Mouse (Mus musculus) left cerebral cortex, adult 18-20 months (tissue): ENCODE data around the gene Ptpn6. TPM values are rescaled to one million over a fixed set of nuclear protein-coding genes. Genes with fewer than 3 reads are reported as not detected.
"Not testable (repeated sequence)": the region's sequence is repeated elsewhere in the genome, so short reads cannot be mapped to it uniquely, and the experiment has no call there.

ENCODE experiments used
- DNase-seq, 2 experiments: peaks; one replicate each; pipeline ENCODE4 v3.0.0; 2021 to 2022; ENCODE audit warnings: low spot score in 2 of 2, mixed read lengths in 1 of 2
- total RNA-seq, 2 experiments: library from RNA; stranded (reverse); gene quantifications; 2 replicates each; pipeline ENCODE4 v1.2.3; 2021

Ptpn6 gene
- total RNA-seq, 2 experiments from 2014 or later, result 2.5 to 5.1 TPM

DNA sequence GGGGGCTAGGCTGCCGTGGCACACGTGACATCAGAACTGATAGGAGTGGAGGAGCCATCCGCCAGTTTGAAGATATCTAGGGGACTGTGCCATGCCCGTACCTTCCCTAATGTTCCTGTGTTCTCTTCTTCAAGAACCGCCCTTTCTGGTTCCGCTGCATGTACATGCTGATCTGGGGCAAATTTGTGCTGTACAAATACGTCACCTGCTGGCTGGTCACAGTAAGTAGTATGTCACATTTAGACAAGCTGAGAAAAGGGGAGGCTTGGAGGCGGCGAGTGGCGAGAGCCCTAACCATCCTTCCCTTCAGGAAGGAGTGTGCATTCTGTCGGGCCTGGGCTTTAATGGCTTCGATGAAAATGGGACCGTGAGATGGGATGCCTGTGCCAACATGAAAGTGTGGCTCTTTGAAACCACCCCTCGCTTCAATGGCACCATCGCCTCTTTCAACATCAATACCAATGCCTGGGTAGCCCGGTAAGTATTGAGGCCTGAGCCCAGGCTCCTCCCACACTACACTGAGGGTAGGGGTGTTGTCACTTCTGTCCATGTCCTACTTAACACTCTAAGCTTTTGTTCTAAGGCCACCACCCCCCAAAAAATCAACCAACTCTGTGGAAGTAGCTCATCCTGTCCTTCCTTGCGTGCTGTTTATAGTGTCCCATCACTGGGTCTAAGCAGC, 36.3 kb downstream of the Ptpn6 start:
- no peak for DNase-seq

DNA sequence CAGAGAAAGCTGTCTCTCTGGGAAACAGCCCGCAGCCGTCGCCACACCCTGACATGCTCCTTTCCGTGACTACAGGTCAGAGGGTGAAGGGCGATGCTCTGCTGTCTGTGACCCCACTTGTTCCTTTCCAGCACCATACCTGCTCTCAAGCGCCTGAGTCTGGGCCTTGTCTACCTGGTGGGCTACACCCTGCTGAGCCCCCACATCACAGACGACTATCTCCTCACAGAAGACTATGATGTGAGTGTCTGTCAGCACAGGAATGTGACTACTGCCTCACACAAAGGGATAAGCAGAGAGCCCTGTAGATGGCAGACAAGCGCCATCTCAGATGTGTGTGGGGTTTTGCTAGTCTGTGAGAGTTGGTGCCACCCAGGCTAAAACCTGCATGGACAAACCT, 37.2 kb downstream of the Ptpn6 start:
- DNase-seq, result no peak

DNA sequence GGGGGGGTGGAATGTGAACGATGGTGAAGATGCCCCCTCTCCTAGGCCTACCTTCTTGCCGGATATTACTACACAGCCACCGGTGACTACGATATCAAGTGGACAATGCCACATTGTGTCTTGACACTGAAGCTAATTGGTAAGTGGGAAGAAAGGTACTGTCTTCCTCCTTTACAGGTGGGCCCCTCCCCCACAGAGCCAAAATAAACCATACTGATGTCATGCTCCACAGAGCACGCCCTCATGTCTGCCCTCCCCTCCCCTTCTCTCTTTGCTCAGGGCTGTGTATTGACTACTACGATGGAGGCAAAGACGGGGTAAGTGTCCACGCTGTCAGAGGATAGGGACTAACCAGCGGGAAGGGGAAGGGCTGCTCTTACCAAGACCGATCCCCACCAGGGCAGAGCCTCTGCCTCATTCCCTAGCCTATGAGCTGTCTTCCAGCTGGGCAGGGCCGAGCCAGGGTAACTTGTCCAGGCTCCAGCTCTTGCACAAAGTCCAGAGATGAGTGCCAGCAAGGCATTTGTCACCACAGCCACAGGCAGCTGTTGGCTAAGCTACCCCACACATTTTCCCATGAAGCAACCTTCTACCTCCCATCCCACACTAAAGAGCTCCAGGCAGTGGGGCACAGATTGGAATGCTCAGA, 38.4 kb downstream of the Ptpn6 start:
- DNase-seq, result peak; percentile 54 to 70

- DNase-seq, result no peak
Observed at GRCm38 (mm10) chr6:124699366-124699765, 39.1 kb downstream of the Ptpn6 start.

- no peak for DNase-seq
Observed at GRCm38 (mm10) chr6:124698751-124699150, 39.8 kb downstream of the Ptpn6 start.

DNA sequence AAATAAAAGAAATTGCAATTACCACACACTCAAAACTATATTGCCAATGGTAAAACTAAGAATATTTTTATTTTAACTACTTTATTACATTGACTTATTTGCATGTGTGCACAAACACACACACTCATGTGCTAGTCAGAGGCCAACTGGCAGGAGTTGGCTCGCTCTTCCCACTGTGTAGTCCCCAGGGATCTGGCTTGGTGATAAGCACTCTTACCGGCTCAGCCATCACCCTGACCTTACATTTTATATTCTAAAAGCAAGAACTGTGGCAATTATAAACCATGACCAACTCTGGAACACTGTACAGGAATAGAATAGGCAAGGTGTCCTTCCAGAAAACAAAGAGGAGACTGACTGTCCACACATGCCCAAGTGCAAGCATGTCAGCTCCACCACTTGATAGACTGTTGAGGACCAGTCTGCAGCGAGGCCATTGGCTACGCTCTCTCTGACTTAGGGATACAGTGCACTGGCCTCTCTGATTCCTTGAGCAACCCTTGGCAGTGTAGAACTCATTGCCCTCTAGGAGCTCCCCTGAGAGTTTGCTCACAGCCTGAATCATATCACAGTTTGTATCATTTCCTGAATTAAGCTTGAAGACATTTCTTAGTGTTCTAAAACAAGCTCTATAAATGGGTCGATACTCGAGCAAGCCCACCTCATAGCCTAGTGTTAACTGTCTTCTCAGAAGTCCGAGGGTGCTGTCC, 41.9 kb downstream of the Ptpn6 start:
- no peak for DNase-seq

- peak; percentile 22 to 37 for DNase-seq
Observed at GRCm38 (mm10) chr6:124694166-124694955, 44.2 kb downstream of the Ptpn6 start.

DNA sequence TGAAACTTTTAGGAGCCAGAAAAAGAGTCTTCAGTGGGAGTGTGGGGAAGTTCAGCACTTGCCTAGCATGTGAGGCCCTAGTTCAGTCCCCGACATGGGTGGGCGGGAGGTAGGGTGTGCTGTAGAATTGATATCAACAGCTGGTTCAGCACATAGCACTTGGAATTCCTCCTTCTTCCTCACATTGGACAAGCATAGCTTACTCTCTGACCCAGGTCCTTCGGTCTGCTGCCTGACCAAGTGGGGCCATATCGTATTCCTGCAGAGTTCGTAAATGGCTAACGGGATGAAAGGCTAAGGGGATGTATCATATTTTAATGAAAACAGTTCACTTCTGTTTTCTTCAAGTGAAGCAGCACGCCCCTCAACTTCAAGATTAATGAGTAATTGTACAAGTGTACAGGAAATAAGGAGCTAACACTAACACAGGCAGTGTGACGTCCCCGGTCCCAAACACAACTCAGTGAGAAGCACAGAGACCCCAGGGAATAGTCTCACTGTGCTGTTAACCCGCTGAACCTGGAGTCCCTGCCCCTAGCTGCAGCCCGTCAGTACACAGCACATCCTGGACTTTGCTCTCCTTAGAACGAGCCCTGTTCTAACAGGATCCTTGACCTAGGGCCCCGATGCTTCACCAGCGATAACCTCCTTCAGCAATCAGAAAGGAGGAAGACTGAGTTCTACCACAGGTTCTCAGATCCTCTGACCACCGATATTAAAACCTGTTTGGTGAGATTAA, 45.1 kb downstream of the Ptpn6 start:
- DNase-seq, result no peak

GRCm38 (mm10) chr6:124690517-124690916, 48.0 kb downstream of the Ptpn6 start:
- DNase-seq, result no peak

- no peak for DNase-seq
Observed at GRCm38 (mm10) chr6:124689011-124689410, 49.5 kb downstream of the Ptpn6 start.

DNA sequence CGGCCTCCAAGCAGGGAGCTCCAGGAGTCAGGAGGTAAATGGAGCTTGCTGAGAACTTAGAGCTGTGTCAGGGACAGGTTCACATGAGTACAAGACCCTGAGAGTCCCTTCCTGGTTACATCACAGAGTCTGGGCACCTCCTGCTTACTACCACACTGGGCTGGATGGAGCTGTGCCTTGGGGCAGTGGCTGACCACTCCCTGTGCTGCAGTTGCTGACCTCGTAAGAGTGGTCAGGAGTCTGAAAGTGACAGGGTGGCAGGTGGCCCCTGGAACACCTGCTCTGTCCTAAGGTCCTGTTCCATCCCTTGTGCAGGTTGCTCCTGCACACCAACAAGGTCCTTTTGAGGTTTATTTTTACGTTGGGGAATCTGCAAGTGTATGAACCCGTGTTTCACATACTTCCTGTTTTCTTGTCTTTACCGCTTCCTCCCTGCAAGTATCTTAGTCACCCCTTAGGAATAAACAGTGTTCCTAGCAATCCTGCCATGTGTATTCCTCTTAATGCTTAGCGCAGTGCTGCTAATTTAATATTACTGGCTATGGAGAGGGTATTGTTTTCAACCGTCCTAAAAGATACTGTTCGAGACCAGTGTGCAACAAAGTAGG, 50.3 kb downstream of the Ptpn6 start:
- no peak for DNase-seq

DNA sequence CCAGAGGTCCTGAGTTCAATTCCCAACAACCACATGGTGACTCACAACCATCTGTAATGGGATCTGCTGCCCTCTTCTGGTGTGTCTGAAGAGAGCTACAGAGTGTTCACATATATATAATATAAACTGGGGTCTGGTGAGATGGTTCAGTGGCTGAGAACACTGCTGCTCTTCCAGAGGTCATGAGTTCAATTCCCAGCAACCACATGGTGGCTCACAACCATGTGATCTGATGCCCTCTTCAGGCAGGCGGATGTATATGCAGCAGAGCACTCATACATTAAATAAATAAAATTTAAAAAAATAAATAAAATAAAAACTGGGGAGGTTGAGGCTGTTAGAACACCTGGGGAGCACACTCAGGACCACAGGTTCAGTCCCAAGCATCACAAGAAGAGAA, 51.9 kb downstream of the Ptpn6 start:
- DNase-seq, result not testable (repeated sequence)

GRCm38 (mm10) chr6:124685606-124686386, 52.7 kb downstream of the Ptpn6 start:
- DNase-seq, result no peak

DNA sequence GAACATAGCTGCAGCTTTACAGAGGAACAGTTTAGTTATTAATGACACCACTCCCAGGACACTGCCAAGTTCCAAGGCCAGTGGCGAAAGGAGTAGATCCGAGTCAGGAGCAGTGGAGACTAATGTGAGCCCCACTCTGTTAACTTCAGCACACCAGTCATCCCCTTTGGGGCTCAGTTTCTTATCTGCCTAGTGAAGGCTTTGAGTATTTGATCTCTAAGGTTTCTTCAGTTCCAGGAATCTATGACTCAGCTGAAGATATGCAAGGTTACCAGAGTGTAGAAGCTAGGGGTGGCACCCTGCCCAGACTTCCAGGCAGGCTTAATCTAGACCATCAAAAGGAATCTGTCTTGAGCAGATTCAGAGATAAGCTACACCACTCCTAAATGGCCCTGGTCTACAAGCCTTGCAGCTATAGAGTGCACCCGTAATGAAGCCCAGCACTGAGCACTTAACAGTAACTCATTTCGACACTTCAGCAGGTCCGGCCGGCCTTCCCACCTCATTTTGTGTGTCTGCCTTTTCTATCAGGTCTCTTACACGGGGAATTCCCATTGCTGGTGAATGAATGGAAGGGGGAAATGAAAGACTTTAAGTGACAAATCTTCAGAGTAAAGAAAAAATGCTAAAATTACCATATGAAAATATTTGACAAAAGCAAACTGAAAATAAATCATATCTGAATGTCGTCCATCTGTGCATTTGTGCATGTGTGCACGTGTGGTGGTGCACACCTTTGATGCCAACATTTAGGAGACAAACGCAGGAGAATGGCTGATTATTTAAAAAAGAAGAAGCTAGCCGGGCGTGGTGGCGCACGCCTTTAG, 54.7 kb downstream of the Ptpn6 start:
- DNase-seq, result peak; percentile 42 to 48

DNA sequence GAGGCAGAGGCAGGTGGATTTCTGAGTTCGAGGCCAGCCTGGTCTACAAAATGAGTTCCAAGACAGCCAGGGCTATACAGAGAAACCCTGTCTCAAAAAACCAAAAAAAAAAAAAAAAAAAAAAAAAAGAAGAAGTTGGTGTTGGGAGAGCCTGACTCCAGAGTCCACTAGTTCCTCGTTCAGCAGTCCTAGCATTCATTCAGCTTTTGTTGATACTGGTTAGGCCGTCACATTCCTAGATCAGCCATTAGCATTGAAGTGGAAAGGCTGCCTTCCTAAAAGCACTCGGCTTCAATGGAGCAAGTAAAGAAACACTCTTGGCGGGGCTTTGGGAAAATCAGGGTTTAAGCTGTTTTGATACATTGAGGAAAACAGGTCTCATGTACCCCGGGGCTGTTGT, 56.2 kb downstream of the Ptpn6 start:
- DNase-seq, result not testable (repeated sequence)

DNA sequence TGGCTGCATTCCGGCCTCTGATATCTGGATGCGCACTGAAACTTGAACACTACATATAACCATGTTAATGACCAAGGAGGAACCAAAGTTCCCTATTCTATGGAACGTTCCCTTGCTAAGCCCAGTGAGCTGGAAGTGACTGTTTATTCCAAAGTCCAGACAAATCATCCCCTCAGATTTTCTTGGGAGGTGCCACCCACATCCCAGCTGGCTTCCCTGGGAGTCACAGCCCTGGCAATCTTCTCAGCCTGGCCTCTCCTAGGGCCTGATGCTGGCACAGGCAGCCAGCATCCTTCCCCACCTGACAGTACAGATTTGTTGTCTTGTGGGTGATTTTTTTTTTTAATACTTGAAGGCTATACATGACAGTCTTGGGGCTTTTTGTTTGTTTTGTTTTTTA, 59.0 kb downstream of the Ptpn6 start:
- peak; percentile 37 to 64 for DNase-seq

GRCm38 (mm10) chr6:124678769-124679168, 59.7 kb downstream of the Ptpn6 start:
- no peak for DNase-seq

GRCm38 (mm10) chr6:124676171-124676570, 62.3 kb downstream of the Ptpn6 start:
- DNase-seq, result no peak

GRCm38 (mm10) chr6:124674591-124674990, 63.9 kb downstream of the Ptpn6 start:
- DNase-seq, result no peak
